ENCODE assay signal across 23 mouse cellular contexts in the genomic region with DNA sequence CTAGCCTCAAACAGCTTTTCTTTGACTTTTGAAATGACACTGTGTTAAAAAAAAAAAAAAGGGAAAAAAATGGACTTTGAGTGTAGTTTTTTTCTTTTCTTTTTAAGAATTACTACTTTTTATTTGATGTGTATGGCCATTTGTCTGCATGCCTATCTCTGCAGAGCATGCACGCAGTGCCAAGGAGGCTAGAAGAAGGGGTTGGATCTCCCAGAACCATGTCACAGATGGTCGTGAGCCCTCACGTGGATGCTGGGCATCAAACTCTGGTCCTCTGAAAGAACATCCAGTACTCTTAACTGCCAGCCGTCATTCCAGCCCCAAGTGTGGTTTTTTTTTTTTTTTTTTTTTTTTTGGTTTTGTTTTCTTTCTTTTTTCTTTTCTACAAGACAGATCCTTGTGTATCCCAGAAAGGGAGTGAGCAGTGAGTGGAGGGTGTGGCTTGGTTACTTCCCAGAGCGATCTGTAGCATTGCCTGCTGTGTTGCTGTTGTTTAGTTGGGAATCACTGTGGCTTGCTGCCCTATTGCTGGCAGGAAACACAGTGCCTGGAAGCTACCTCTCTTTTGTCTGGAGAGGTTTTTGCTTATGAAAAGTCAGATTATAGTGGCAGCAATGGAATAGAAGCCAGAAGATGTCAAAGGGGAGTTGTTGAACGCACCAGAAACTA. TPM values are rescaled to one million over a fixed set of nuclear protein-coding genes. Genes with fewer than 3 reads are reported as not detected.
DNase-seq lines count a peak whose midpoint lies in the region; ATAC-seq and TF ChIP-seq lines count a peak whose summit lies in the region.
"Had no signal": no experiment of that assay in that cellular context is flagged by ENCODE, and none has a peak within 500 bp of the region (broad histone marks: within the 10 kb centered on the region; RNA-seq: fewer than 3 reads in every experiment).

No protein-coding gene starts in this region.

- H3K27me3 ChIP-seq in kidney, adult 2 months (replicated peaks; ENCODE audit: control insufficient read depth, insufficient read depth, low read length), result no peaks in the 10 kb centered on the region
- H3K27me3 ChIP-seq in midbrain, embryonic 16.5 days (ENCODE audit: control insufficient read depth, insufficient read depth, low read depth, low read length), result no peaks in the 10 kb centered on the region
- H3K27me3 ChIP-seq: heart, embryonic 12.5 days; intestine, embryonic 15.5 days had no signal

- DNase-seq in cerebellum, postnatal 10 days, result peak; percentile 36 to 52
- DNase-seq in cerebellum, adult 9-10 months, result no peak
- peak; percentile 7 for DNase-seq in kidney, adult 2 months
- no peak for DNase-seq in kidney, postnatal 25 days
- peak; percentile 94 for DNase-seq in R1 (ENCODE audit: low read depth, low spot score)
- no peak for DNase-seq in urinary bladder, postnatal 14 days (ENCODE audit: low spot score)
- DNase-seq: adrenal gland, adult 2 months; adrenal gland, postnatal 36 days; B cell, adult 2 months; cerebellum, adult 8-10 months; forebrain, postnatal 0 days; kidney, adult 18-20 months had no signal

- no peaks in the 10 kb centered on the region for H3K36me3 ChIP-seq in kidney, adult 2 months (ENCODE audit: control insufficient read depth, insufficient read depth, low read length)
- no peaks in the 10 kb centered on the region for H3K36me3 ChIP-seq in midbrain, embryonic 16.5 days (ENCODE audit: control insufficient read depth, insufficient read depth, low read length)
- H3K36me3 ChIP-seq: embryonic facial prominence, embryonic 10.5 days; G1E; heart, embryonic 12.5 days; hindbrain, embryonic 10.5 days; intestine, embryonic 15.5 days had no signal

- H3K4me3 ChIP-seq in kidney, adult 2 months (ENCODE audit: insufficient read depth, low read depth, low read length), result no peak overlapping the region
- H3K4me3 ChIP-seq in midbrain, embryonic 16.5 days (ENCODE audit: low read depth, low read length), result no peak overlapping the region
- H3K4me3 ChIP-seq: embryonic facial prominence, embryonic 10.5 days; forebrain, embryonic 13.5 days; heart, adult 2 months; heart, embryonic 12.5 days; hindbrain, embryonic 10.5 days; intestine, embryonic 15.5 days had no signal

- 42% methylated on average over 6 of the region's 6 CpGs for WGBS in kidney, adult 2 months
- WGBS in midbrain, embryonic 16.5 days, result 17% methylated on average over 6 of the region's 6 CpGs

- no peaks in the 10 kb centered on the region for H3K9me3 ChIP-seq in midbrain, embryonic 16.5 days (replicated peaks; ENCODE audit: control insufficient read depth, low read length, poor library complexity, severe bottlenecking)
- H3K9me3 ChIP-seq: embryonic facial prominence, embryonic 10.5 days; forebrain, embryonic 13.5 days; G1E; heart, embryonic 12.5 days; hindbrain, embryonic 10.5 days; intestine, embryonic 15.5 days had no signal

- no peak overlapping the region for H3K4me2 ChIP-seq in midbrain, embryonic 16.5 days (ENCODE audit: low read length)
- H3K4me2 ChIP-seq: forebrain, embryonic 13.5 days; heart, embryonic 12.5 days; hindbrain, embryonic 14.5 days; intestine, embryonic 15.5 days had no signal

- TF ChIP-seq CTCF in kidney, adult 2 months (conservative IDR thresholded peaks at IDR 0.05; ENCODE audit: insufficient read depth, insufficient read length, low read depth, low read length), result no peak

- H3K9ac ChIP-seq in midbrain, embryonic 16.5 days (ENCODE audit: low read depth, low read length), result no peak overlapping the region
- H3K9ac ChIP-seq: forebrain, embryonic 13.5 days; forebrain, postnatal 0 days; heart, embryonic 12.5 days; hindbrain, embryonic 14.5 days; intestine, embryonic 15.5 days had no signal

- H3K4me1 ChIP-seq in kidney, adult 2 months (ENCODE audit: control insufficient read depth, insufficient read depth, low read length), result no peaks in the 10 kb centered on the region
- H3K4me1 ChIP-seq in midbrain, embryonic 16.5 days (ENCODE audit: control insufficient read depth, insufficient read depth, low read length), result peaks cover 16% of the 10 kb centered on the region
- H3K4me1 ChIP-seq: intestine, embryonic 15.5 days had no signal

- TF ChIP-seq POLR2A in kidney, adult 2 months (IDR thresholded peaks at IDR 0.05; ENCODE audit: low read depth, low read length), result no peak

- H3K27ac ChIP-seq in kidney, adult 2 months (ENCODE audit: insufficient read depth, low read depth, low read length), result no peak overlapping the region
- H3K27ac ChIP-seq in midbrain, embryonic 16.5 days (ENCODE audit: low read length), result no peak overlapping the region
- H3K27ac ChIP-seq: embryonic facial prominence, embryonic 10.5 days; forebrain, embryonic 13.5 days; heart, adult 2 months; hindbrain, embryonic 10.5 days; hindbrain, embryonic 14.5 days; intestine, embryonic 15.5 days had no signal

- ATAC-seq in midbrain, embryonic 16.5 days, result no peak
- ATAC-seq: activated CD4-positive, CD25-positive, alpha-beta regulatory T cell, adult 4 months; CD4-positive, CD25-positive, alpha-beta regulatory T cell, adult 4 months; forebrain, embryonic 13.5 days; forebrain, postnatal 0 days; intestine, embryonic 15.5 days had no signal

RNA-seq across cellular contexts. Expression of a gene that starts 4.3 kb away (rescaled TPM):
- polyA plus RNA-seq in kidney, adult 2 months (2012; rRNA removed), result 0.05 and 0.06 TPM in 2 replicates
- polyA plus RNA-seq in midbrain, embryonic 16.5 days (2015; fragmentation: Nextera tagmentation; extraction: Ambion mirVana), result 0.88 and 1.1 TPM in 2 replicates
- polyA plus RNA-seq: CD4-positive, CD25-positive, alpha-beta regulatory T cell, adult 4 months had no signal

RNA-seq across cellular contexts. Expression of a gene that starts 33.4 kb away (rescaled TPM):
- 116 and 163 TPM in 2 replicates for polyA plus RNA-seq in kidney, adult 2 months (2012; rRNA removed)
- 137 and 143 TPM in 2 replicates for polyA plus RNA-seq in midbrain, embryonic 16.5 days (2015; fragmentation: Nextera tagmentation; extraction: Ambion mirVana)

RNA-seq across cellular contexts. Expression of a gene that starts 33.4 kb away (rescaled TPM):
- 215 and 216 TPM in 2 replicates for polyA plus RNA-seq in kidney, adult 2 months (2012; rRNA removed)
- polyA plus RNA-seq in midbrain, embryonic 16.5 days (2015; fragmentation: Nextera tagmentation; extraction: Ambion mirVana), result 433 and 447 TPM in 2 replicates

Comparison
In these comparisons a context has a peak if more than half of its experiments do, and no peak if none do; other contexts are left out.
1. DNase-seq: peak in cerebellum, postnatal 10 days (2 of 2), kidney, adult 2 months (single experiment) and R1 (single experiment); none in cerebellum, adult 9-10 months (single experiment), kidney, postnatal 25 days (0 of 2) and urinary bladder, postnatal 14 days (single experiment).